Mouse (Mus musculus) testis, adult 2 months (tissue): ENCODE measurements around the gene Sec24b.

Source experiments
- CTCF ChIP-seq: fragments of 200-500 bp; IDR thresholded peaks from 2 replicates; pipeline ENCODE4 v1.5.1; 2012; ENCODE audit warnings: low read depth, mild to moderate bottlenecking, inconsistent platforms, low read length, moderate library complexity; ENCODE audit not compliant: control insufficient read depth, insufficient read depth, insufficient replicate concordance
- POLR2A ChIP-seq: fragments of 200-500 bp; IDR thresholded peaks from 2 replicates; pipeline ENCODE4 v1.6.1; 2012; ENCODE audit warnings: low read depth, mild to moderate bottlenecking, inconsistent platforms, low read length, moderate library complexity; ENCODE audit not compliant: control insufficient read depth

DNA sequence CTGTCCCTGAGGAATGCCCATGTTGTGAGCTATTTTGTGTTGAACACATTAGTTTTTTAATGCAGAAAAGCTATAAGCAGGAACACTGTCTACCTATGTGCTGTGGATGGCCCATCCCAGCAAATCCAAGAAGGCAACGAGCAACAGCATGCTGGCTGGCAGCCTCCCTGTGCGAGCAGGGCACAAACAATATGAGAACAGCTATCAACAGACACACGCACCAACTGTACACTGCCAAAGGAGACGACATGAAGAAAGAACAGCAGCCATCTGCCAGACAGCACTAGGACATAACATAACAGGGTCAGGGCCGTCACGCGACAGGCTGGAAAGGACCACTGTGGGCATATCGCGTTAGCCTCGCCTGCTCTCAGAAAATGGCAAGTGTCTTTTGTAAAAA lies 35.2 kb downstream of the Sec24b start:
- TF ChIP-seq POLR2A (no peak), CTCF (no peak)
